Mouse (Mus musculus) embryonic facial prominence, embryonic 11.5 days (tissue): ENCODE data around the gene Gm7356. TPM values are rescaled to one million over a fixed set of nuclear protein-coding genes. Genes with fewer than 3 reads are reported as not detected.
"Not testable (repeated sequence)": the region's sequence is repeated elsewhere in the genome, so short reads cannot be mapped to it uniquely, and the experiment has no call there.

Experiments used
- ATAC-seq: fragments of 200-750 bp; cut with Nextera tagmentation; replicated peaks from 2 replicates; pipeline ENCODE4 v1.8.0; 2017; ENCODE audit warnings: low read depth; ENCODE audit not compliant: insufficient number of reproducible peaks, low FRiP score, low TSS enrichment
- DNase-seq: peaks from one replicate; pipeline ENCODE4 v3.0.0-alpha.2; 2015; ENCODE audit warnings: low spot score
- H3K27ac ChIP-seq: fragments of 300-500 bp; sonication (generic); replicated peaks from 2 replicates; pipeline ENCODE4 v1.5.1; 2014; ENCODE audit warnings: mild to moderate bottlenecking, low read depth, low read length, control low read depth
- H3K27me3 ChIP-seq: fragments of 300-500 bp; sonication (generic); 2 replicates; pipeline ENCODE4 v1.6.1; 2014; ENCODE audit warnings: mild to moderate bottlenecking, low read length, moderate library complexity, mixed read lengths; ENCODE audit not compliant: control insufficient read depth, insufficient read depth
- H3K36me3 ChIP-seq: fragments of 300-500 bp; sonication (generic); replicated peaks from 2 replicates; pipeline ENCODE4 v1.6.1; 2014; ENCODE audit warnings: low read depth, mild to moderate bottlenecking, low read length, moderate library complexity, mixed read lengths; ENCODE audit not compliant: control insufficient read depth, insufficient read depth
- H3K4me1 ChIP-seq: fragments of 300-500 bp; sonication (generic); 2 replicates; pipeline ENCODE4 v1.6.1; 2014; ENCODE audit warnings: low read length, mixed read lengths; ENCODE audit not compliant: control insufficient read depth, insufficient read depth
- H3K4me2 ChIP-seq: fragments of 300-500 bp; sonication (generic); 2 replicates; pipeline ENCODE4 v1.6.1; 2014; ENCODE audit warnings: low read depth, mild to moderate bottlenecking, control low read depth, low read length, moderate library complexity
- H3K4me3 ChIP-seq: fragments of 300-500 bp; sonication (generic); 2 replicates; pipeline ENCODE4 v1.5.1; 2014; ENCODE audit warnings: low read depth, low read length, control low read depth
- H3K9ac ChIP-seq: fragments of 300-500 bp; sonication (generic); replicated peaks from 2 replicates; pipeline ENCODE4 v1.6.1; 2014; ENCODE audit warnings: mild to moderate bottlenecking, control low read depth, low read length
- H3K9me3 ChIP-seq: fragments of 300-500 bp; sonication (generic); replicated peaks from 2 replicates; pipeline ENCODE4 v1.6.1; 2016; ENCODE audit warnings: mild to moderate bottlenecking, low read length, inconsistent platforms, mixed read lengths; ENCODE audit not compliant: control insufficient read depth
- WGBS: fragments of 180-500 bp; shearing (Covaris S2); extraction: QIAGEN DNeasy Blood & Tissue Kit; methylation state at CpG from one replicate; pipeline ENCODE4 v1.1.7; 2014; 5-methylcytosine and 5-hydroxymethylcytosine counted together
- polyA plus RNA-seq: library from polyadenylated mRNA; unstranded; fragments of >200 nt; fragmentation: Nextera tagmentation; extraction: Ambion mirVana; gene quantifications from 2 replicates; pipeline ENCODE4 v1.2.1, GENCODE M21; 2014

Gene Gm7356
- not detected in 2 replicates for polyA plus RNA-seq

GRCm38 (mm10) chr17:14003604-14004003, at the start of gene Gm7356:
Gene Gm7356 (minus strand): TSS chr17:14003704.
- not testable (repeated sequence) for H3K27ac ChIP-seq, H3K27me3 ChIP-seq, H3K9me3 ChIP-seq, DNase-seq, ATAC-seq, H3K4me1 ChIP-seq, H3K4me3 ChIP-seq, H3K36me3 ChIP-seq, H3K9ac ChIP-seq, H3K4me2 ChIP-seq
- WGBS, result 75% methylated on average over 4 of the region's 4 CpGs

GRCm38 (mm10) chr17:14041880-14042279, 38.4 kb upstream of the Gm7356 start:
- WGBS, result 64% methylated on average over 1 of the region's 2 CpGs
- not testable (repeated sequence) for H3K36me3 ChIP-seq, H3K4me2 ChIP-seq

DNA sequence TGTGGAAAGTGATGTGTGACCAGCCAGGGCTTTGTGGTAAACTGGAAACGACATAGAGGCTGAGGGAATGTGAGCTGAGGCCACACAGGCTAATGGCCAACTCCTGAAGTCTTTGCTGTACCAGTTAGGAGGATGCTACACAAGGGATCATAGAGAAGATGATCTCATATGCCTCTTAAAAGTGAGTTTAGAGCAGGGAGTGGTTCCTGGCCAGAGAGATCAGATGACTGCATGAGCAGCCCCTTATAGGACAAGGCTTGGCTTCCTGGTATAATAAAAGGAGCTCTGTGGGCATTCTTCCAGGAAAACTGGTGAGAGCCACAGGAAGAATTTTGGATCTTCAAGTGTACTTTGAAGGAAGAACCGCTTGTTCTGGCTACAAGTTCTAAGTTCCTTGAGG, 33.5 kb upstream of the Gm7356 start:
- H3K4me3 ChIP-seq, H3K27me3 ChIP-seq, ATAC-seq, H3K27ac ChIP-seq, H3K36me3 ChIP-seq, H3K4me2 ChIP-seq, DNase-seq, H3K4me1 ChIP-seq, H3K9ac ChIP-seq, H3K9me3 ChIP-seq: not testable (repeated sequence)
- 63% methylated on average over 1 of the region's 2 CpGs for WGBS

More at GRCm38 (mm10) chr17:14041880-14042279, 38.4 kb upstream of the Gm7356 start:
- H3K27ac ChIP-seq, DNase-seq, H3K27me3 ChIP-seq, ATAC-seq, H3K9ac ChIP-seq, H3K4me3 ChIP-seq, H3K4me1 ChIP-seq, H3K9me3 ChIP-seq: not testable (repeated sequence)

DNA sequence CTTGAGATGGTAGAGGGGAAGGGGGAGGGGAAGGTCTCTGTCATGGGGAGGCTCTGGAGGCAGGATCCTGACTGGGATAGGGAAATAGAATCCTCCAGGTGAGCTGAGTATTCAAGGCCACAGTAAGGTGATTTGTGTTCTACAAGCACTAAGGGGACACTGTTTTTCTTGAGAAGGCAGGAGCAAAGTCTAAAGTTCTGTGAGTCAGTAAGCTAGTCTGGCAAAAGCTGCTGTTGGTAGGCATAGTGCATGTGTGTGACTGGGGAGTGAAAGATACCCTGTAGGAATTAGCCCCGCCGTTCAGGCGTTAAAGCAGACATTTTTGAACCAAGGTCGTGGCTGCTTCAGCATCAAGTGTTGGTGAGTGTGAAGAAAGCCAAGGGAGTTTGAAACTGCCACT, 32.6 kb upstream of the Gm7356 start:
- not testable (repeated sequence) for DNase-seq, H3K27ac ChIP-seq, H3K36me3 ChIP-seq, H3K9ac ChIP-seq, H3K4me1 ChIP-seq, H3K4me2 ChIP-seq, H3K27me3 ChIP-seq, H3K9me3 ChIP-seq, H3K4me3 ChIP-seq, ATAC-seq
- 86% methylated on average over 4 of the region's 4 CpGs for WGBS

DNA sequence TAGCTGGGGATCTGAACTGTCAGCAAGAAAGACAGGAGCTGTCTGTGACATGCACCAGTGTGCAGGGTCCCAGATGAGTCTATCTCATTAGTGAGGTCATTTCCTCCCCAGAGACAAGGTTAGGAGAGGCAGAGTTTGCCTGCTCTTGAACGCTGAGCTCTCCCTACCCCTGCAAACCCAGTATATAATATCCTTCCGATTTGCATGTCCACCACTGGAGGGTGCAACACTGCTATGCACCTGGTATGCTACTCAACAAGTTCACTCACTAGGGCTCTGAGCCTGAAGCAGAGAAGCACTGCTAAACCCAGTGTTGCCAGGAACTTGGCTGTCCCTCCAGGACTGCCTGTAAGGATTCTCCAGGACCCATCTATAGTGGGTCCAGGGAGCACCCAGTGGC, 10.1 kb downstream of the Gm7356 start:
- ATAC-seq, H3K4me2 ChIP-seq, H3K4me1 ChIP-seq, H3K9me3 ChIP-seq, H3K36me3 ChIP-seq, H3K9ac ChIP-seq, H3K4me3 ChIP-seq, H3K27ac ChIP-seq, H3K27me3 ChIP-seq: not testable (repeated sequence)
- peak; percentile 2 for DNase-seq
- 67% methylated on average over 2 of the region's 2 CpGs for WGBS

- WGBS, result 79% methylated on average over 1 of the region's 1 CpGs
- ATAC-seq, result no peak
- H3K9ac ChIP-seq, result no peak overlapping the region
Measured at GRCm38 (mm10) chr17:13987690-13988089, 15.8 kb downstream of the Gm7356 start.

DNA sequence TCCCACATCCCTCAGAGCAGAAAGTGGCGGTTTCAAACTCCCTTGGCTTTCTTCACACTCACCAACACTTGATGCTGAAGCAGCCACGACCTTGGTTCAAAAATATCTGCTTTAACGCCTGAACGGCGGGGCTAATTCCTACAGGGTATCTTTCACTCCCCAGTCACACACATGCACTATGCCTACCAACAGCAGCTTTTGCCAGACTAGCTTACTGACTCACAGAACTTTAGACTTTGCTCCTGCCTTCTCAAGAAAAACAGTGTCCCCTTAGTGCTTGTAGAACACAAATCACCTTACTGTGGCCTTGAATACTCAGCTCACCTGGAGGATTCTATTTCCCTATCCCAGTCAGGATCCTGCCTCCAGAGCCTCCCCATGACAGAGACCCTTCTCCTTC, 32.7 kb downstream of the Gm7356 start:
- H3K27ac ChIP-seq, DNase-seq, H3K9ac ChIP-seq, H3K36me3 ChIP-seq, H3K4me2 ChIP-seq, H3K4me3 ChIP-seq, H3K4me1 ChIP-seq, H3K27me3 ChIP-seq, ATAC-seq, H3K9me3 ChIP-seq: not testable (repeated sequence)
- WGBS, result 86% methylated on average over 4 of the region's 5 CpGs

More at GRCm38 (mm10) chr17:13987690-13988089, 15.8 kb downstream of the Gm7356 start:
- no peak overlapping the region for H3K4me2 ChIP-seq
- H3K9me3 ChIP-seq, result no peaks in the 10 kb centered on the region
- H3K4me1 ChIP-seq, result no peaks in the 10 kb centered on the region
- DNase-seq, result no peak
- no peak overlapping the region for H3K27ac ChIP-seq
- no peak overlapping the region for H3K4me3 ChIP-seq
- H3K36me3 ChIP-seq, result no peaks in the 10 kb centered on the region
- no peaks in the 10 kb centered on the region for H3K27me3 ChIP-seq

- not testable (repeated sequence) for DNase-seq, ATAC-seq, H3K4me1 ChIP-seq, H3K27ac ChIP-seq, H3K9ac ChIP-seq, H3K27me3 ChIP-seq, H3K4me2 ChIP-seq, H3K9me3 ChIP-seq, H3K4me3 ChIP-seq, H3K36me3 ChIP-seq
- WGBS, result 73% methylated on average over 1 of the region's 2 CpGs
Measured at GRCm38 (mm10) chr17:13969917-13970316, 33.6 kb downstream of the Gm7356 start.
